ENCODE assay signal across 19 mouse cellular contexts in the genomic region with DNA sequence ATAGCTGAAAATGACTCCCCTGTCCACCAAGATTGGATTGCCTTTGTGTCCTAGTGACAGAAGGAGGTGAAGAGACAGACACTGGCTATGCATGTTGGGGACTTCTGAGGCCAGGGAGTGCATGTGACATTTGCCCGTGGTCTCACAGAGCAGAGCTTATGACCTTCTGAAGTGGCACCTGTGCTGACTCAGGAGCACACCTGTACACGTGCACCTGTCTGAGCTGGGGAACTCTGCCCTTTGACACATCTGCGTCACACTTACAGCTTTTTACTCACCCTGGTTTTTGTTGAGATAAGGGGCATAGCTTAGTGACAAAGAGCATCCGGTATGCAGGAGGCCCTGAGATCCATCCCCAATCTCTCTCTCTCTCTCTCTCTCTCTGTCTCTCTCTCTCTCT. TPM values are rescaled to one million over a fixed set of nuclear protein-coding genes. Genes with fewer than 3 reads are reported as not detected.
"Had no signal": no experiment of that assay in that cellular context is flagged by ENCODE, and none has a peak within 500 bp of the region (broad histone marks: within the 10 kb centered on the region; RNA-seq: fewer than 3 reads in every experiment).

No protein-coding gene starts in this region.

- H3K27ac ChIP-seq: liver, embryonic 14.5 days; midbrain, embryonic 10.5 days; midbrain, embryonic 12.5 days; neural tube, embryonic 13.5 days; stomach, embryonic 15.5 days; stomach, postnatal 0 days had no signal

- H3K4me2 ChIP-seq: lung, embryonic 14.5 days; midbrain, embryonic 12.5 days; neural tube, embryonic 13.5 days; stomach, embryonic 15.5 days had no signal

- H3K9me3 ChIP-seq: midbrain, embryonic 10.5 days; neural tube, embryonic 13.5 days; stomach, embryonic 15.5 days had no signal

- H3K27me3 ChIP-seq: midbrain, embryonic 12.5 days; neural tube, embryonic 13.5 days; stomach, embryonic 15.5 days had no signal

- H3K36me3 ChIP-seq: midbrain, embryonic 12.5 days; neural tube, embryonic 13.5 days; stomach, embryonic 15.5 days had no signal

- H3K4me1 ChIP-seq: neural tube, embryonic 13.5 days had no signal

- H3K4me3 ChIP-seq: midbrain, embryonic 10.5 days; midbrain, embryonic 12.5 days; myocyte; neural tube, embryonic 13.5 days; stomach, embryonic 15.5 days had no signal

- DNase-seq: lung, adult 18-20 months; lung, embryonic 14.5 days; lung, postnatal 10 days; lung, postnatal 4 days; midbrain, embryonic 14.5 days; right cerebral cortex, adult 18-20 months; right cerebral cortex, postnatal 25 days; thymus, adult 2 months; thymus, postnatal 25 days; thymus, postnatal 4 days had no signal

- ATAC-seq: midbrain, embryonic 16.5 days had no signal

- H3K9ac ChIP-seq: liver, embryonic 14.5 days; lung, embryonic 14.5 days; midbrain, embryonic 12.5 days; neural tube, embryonic 13.5 days; stomach, embryonic 15.5 days had no signal

RNA-seq across cellular contexts. Expression of a gene that starts 24.4 kb away (rescaled TPM):
- total RNA-seq: neutrophil, adult 5-6 weeks had no signal
